Mouse (Mus musculus): Measurements from ENCODE around the gene Tmem182. TPM values are rescaled to one million over a fixed set of nuclear protein-coding genes. Genes with fewer than 3 reads are reported as not detected.

Gene Tmem182
- 0.20 and 0.62 TPM in 2 replicates for polyA plus RNA-seq (2015; fragmentation: Nextera tagmentation; extraction: Ambion mirVana)

- Histone ChIP-seq H3K4me1 (no peaks in the 10 kb centered on the region), H3K4me3 (no peak within 1 kb of the TSS), H3K9ac (no peak within 1 kb of the TSS), H3K27ac (no peak within 1 kb of the TSS), H3K9me3 (no peaks in the 10 kb centered on the region), H3K36me3 (no peaks in the 10 kb centered on the region), H3K27me3 (no peaks in the 10 kb centered on the region), H3K4me2 (no peak within 1 kb of the TSS)
- 64% methylated on average over 9 of the region's 9 CpGs for WGBS
- no peak for ATAC-seq (ENCODE audit: insufficient number of reproducible peaks, insufficient read depth, low FRiP score, low TSS enrichment, low read depth)
Measured at GRCm38 (mm10) chr1:40805351-40805750, at the start of gene Tmem182. TSS of gene Tmem182 (plus strand) at chr1:40805601.

- 74% methylated on average over 6 of the region's 6 CpGs for WGBS
- ATAC-seq (ENCODE audit: insufficient number of reproducible peaks, insufficient read depth, low FRiP score, low TSS enrichment, low read depth), result no peak
Measured at GRCm38 (mm10) chr1:40759751-40760445, 45.5 kb upstream of the Tmem182 start.

GRCm38 (mm10) chr1:40764042-40764441, 41.4 kb upstream of the Tmem182 start:
- Histone ChIP-seq H3K4me2 (no peak overlapping the region), H3K4me3 (no peak overlapping the region), H3K36me3 (no peaks in the 10 kb centered on the region), H3K4me1 (no peaks in the 10 kb centered on the region), H3K27ac (no peak overlapping the region), H3K9ac (no peak overlapping the region), H3K9me3 (no peaks in the 10 kb centered on the region), H3K27me3 (no peaks in the 10 kb centered on the region)
- WGBS, result 80% methylated on average over 1 of the region's 1 CpGs
- ATAC-seq (ENCODE audit: insufficient number of reproducible peaks, insufficient read depth, low FRiP score, low TSS enrichment, low read depth), result no peak

More at GRCm38 (mm10) chr1:40759751-40760445, 45.5 kb upstream of the Tmem182 start:
- no peaks in the 10 kb centered on the region for H3K9me3 ChIP-seq
- no peaks in the 10 kb centered on the region for H3K4me1 ChIP-seq
- no peaks in the 10 kb centered on the region for H3K36me3 ChIP-seq
- H3K9ac ChIP-seq, result no peak overlapping the region
- no peak overlapping the region for H3K4me3 ChIP-seq
- no peaks in the 10 kb centered on the region for H3K27me3 ChIP-seq
- H3K4me2 ChIP-seq, result no peak overlapping the region
- H3K27ac ChIP-seq, result no peak overlapping the region

- Histone ChIP-seq H3K9ac (no peak overlapping the region), H3K27me3 (no peaks in the 10 kb centered on the region), H3K4me1 (no peaks in the 10 kb centered on the region), H3K36me3 (no peaks in the 10 kb centered on the region), H3K4me3 (no peak overlapping the region), H3K27ac (no peak overlapping the region), H3K4me2 (no peak overlapping the region), H3K9me3 (no peaks in the 10 kb centered on the region)
- no peak for ATAC-seq (ENCODE audit: insufficient number of reproducible peaks, insufficient read depth, low FRiP score, low TSS enrichment, low read depth)
- 90% methylated on average over 15 of the region's 15 CpGs for WGBS
Measured at GRCm38 (mm10) chr1:40764701-40765275, 40.6 kb upstream of the Tmem182 start.

- 91% methylated on average over 12 of the region's 12 CpGs for WGBS
- no peaks in the 10 kb centered on the region for H3K36me3 ChIP-seq
- ATAC-seq (ENCODE audit: insufficient number of reproducible peaks, insufficient read depth, low FRiP score, low TSS enrichment, low read depth), result no peak
- no peak overlapping the region for H3K9ac ChIP-seq
- H3K27ac ChIP-seq, result no peak overlapping the region
- H3K4me3 ChIP-seq, result no peak overlapping the region
- H3K4me1 ChIP-seq, result no peaks in the 10 kb centered on the region
- H3K27me3 ChIP-seq, result no peaks in the 10 kb centered on the region
- H3K9me3 ChIP-seq, result no peaks in the 10 kb centered on the region
- H3K4me2 ChIP-seq, result no peak overlapping the region
Measured at GRCm38 (mm10) chr1:40765521-40765920, 39.9 kb upstream of the Tmem182 start.

GRCm38 (mm10) chr1:40767588-40767987, 37.8 kb upstream of the Tmem182 start:
- H3K27me3 ChIP-seq, result no peaks in the 10 kb centered on the region
- no peak overlapping the region for H3K4me3 ChIP-seq
- no peak overlapping the region for H3K27ac ChIP-seq
- no peak overlapping the region for H3K9ac ChIP-seq
- ATAC-seq (ENCODE audit: insufficient number of reproducible peaks, insufficient read depth, low FRiP score, low TSS enrichment, low read depth), result no peak
- no peak overlapping the region for H3K4me2 ChIP-seq
- H3K4me1 ChIP-seq, result no peaks in the 10 kb centered on the region
- H3K36me3 ChIP-seq, result no peaks in the 10 kb centered on the region
- H3K9me3 ChIP-seq, result no peaks in the 10 kb centered on the region
- 89% methylated on average over 18 of the region's 18 CpGs for WGBS

- H3K4me3 ChIP-seq, result no peak overlapping the region
- no peak for ATAC-seq (ENCODE audit: insufficient number of reproducible peaks, insufficient read depth, low FRiP score, low TSS enrichment, low read depth)
- peaks cover 8% of the 10 kb centered on the region for H3K36me3 ChIP-seq
- no peak overlapping the region for H3K27ac ChIP-seq
- no peaks in the 10 kb centered on the region for H3K4me1 ChIP-seq
- no peak overlapping the region for H3K4me2 ChIP-seq
- no peaks in the 10 kb centered on the region for H3K27me3 ChIP-seq
- H3K9me3 ChIP-seq, result no peaks in the 10 kb centered on the region
- WGBS, result 30% methylated on average over 6 of the region's 6 CpGs
- no peak overlapping the region for H3K9ac ChIP-seq
Measured at GRCm38 (mm10) chr1:40768606-40769005, 36.8 kb upstream of the Tmem182 start.

- Histone ChIP-seq H3K4me3 (no peak overlapping the region), H3K9ac (no peak overlapping the region), H3K4me2 (no peak overlapping the region), H3K9me3 (no peaks in the 10 kb centered on the region), H3K36me3 (peaks cover 16% of the 10 kb centered on the region), H3K4me1 (no peaks in the 10 kb centered on the region), H3K27ac (no peak overlapping the region), H3K27me3 (no peaks in the 10 kb centered on the region)
- WGBS, result 54% methylated on average over 4 of the region's 4 CpGs
- ATAC-seq (ENCODE audit: insufficient number of reproducible peaks, insufficient read depth, low FRiP score, low TSS enrichment, low read depth), result no peak
Measured at GRCm38 (mm10) chr1:40769331-40769894, 36.0 kb upstream of the Tmem182 start.

- H3K36me3 ChIP-seq, result peaks cover 22% of the 10 kb centered on the region
- 88% methylated on average over 7 of the region's 7 CpGs for WGBS
- peaks cover 3% of the 10 kb centered on the region; the same call in 1 of the 2 replicates for H3K4me1 ChIP-seq
- H3K4me3 ChIP-seq, result no peak overlapping the region
- no peaks in the 10 kb centered on the region for H3K27me3 ChIP-seq
- H3K27ac ChIP-seq, result no peak overlapping the region
- no peaks in the 10 kb centered on the region for H3K9me3 ChIP-seq
- no peak overlapping the region for H3K4me2 ChIP-seq
- H3K9ac ChIP-seq, result no peak overlapping the region
- no peak for ATAC-seq (ENCODE audit: insufficient number of reproducible peaks, insufficient read depth, low FRiP score, low TSS enrichment, low read depth)
Measured at GRCm38 (mm10) chr1:40771196-40771970, 34.0 kb upstream of the Tmem182 start.

GRCm38 (mm10) chr1:40773234-40773633, 32.2 kb upstream of the Tmem182 start:
- no peak overlapping the region for H3K27ac ChIP-seq
- no peak overlapping the region for H3K4me2 ChIP-seq
- H3K36me3 ChIP-seq, result peaks cover 22% of the 10 kb centered on the region
- no peak overlapping the region for H3K9ac ChIP-seq
- no peak for ATAC-seq (ENCODE audit: insufficient number of reproducible peaks, insufficient read depth, low FRiP score, low TSS enrichment, low read depth)
- no peak overlapping the region for H3K4me3 ChIP-seq
- H3K27me3 ChIP-seq, result no peaks in the 10 kb centered on the region
- WGBS, result 86% methylated on average over 5 of the region's 5 CpGs
- no peaks in the 10 kb centered on the region for H3K9me3 ChIP-seq
- H3K4me1 ChIP-seq, result peaks cover 3% of the 10 kb centered on the region; the same call in 1 of the 2 replicates

GRCm38 (mm10) chr1:40774040-40774439, 31.4 kb upstream of the Tmem182 start:
- peaks cover 6% of the 10 kb centered on the region; the same call in 1 of the 2 replicates for H3K9me3 ChIP-seq
- H3K4me3 ChIP-seq, result no peak overlapping the region
- no peak overlapping the region for H3K4me2 ChIP-seq
- peaks cover 3% of the 10 kb centered on the region; the same call in 1 of the 2 replicates for H3K4me1 ChIP-seq
- H3K9ac ChIP-seq, result no peak overlapping the region
- no peaks in the 10 kb centered on the region for H3K27me3 ChIP-seq
- 97% methylated on average over 10 of the region's 10 CpGs for WGBS
- peaks cover 29% of the 10 kb centered on the region for H3K36me3 ChIP-seq
- H3K27ac ChIP-seq, result no peak overlapping the region
- ATAC-seq (ENCODE audit: insufficient number of reproducible peaks, insufficient read depth, low FRiP score, low TSS enrichment, low read depth), result no peak
